Mouse (Mus musculus) spleen, adult 2 months (tissue): ENCODE measurements around the gene Tank. TPM values are rescaled to one million over a fixed set of nuclear protein-coding genes. Genes with fewer than 3 reads are reported as not detected.

Source experiments
- DNase-seq, 2 experiments: peaks; one replicate each; pipeline versions ENCODE4 v3.0.0 to v3.0.0-alpha.2; 2012 to 2021; ENCODE audit warnings: low spot score in 2 of 2, low read depth in 1 of 2
- H3K27ac ChIP-seq: fragments of 200-500 bp; 2 replicates; pipeline ENCODE4 v1.5.1; 2012; ENCODE audit warnings: low read length, inconsistent platforms; ENCODE audit not compliant: insufficient read depth
- H3K27me3 ChIP-seq: fragments of 200-500 bp; 2 replicates; pipeline ENCODE4 v1.6.1; 2012; ENCODE audit warnings: mild to moderate bottlenecking, moderate library complexity, low read length, inconsistent platforms; ENCODE audit not compliant: control insufficient read depth, insufficient read depth
- H3K36me3 ChIP-seq: fragments of 200-500 bp; 2 replicates; pipeline ENCODE4 v1.6.1; 2012; ENCODE audit warnings: mild to moderate bottlenecking, low read length, inconsistent platforms; ENCODE audit not compliant: control insufficient read depth, insufficient read depth
- H3K4me1 ChIP-seq: fragments of 200-500 bp; 2 replicates; pipeline ENCODE4 v1.6.1; 2011; ENCODE audit warnings: inconsistent platforms; ENCODE audit not compliant: control insufficient read depth, insufficient read depth, insufficient read length
- H3K4me3 ChIP-seq: fragments of 200-500 bp; 2 replicates; pipeline ENCODE4 v1.5.1; 2011; ENCODE audit warnings: mild to moderate bottlenecking, inconsistent platforms; ENCODE audit not compliant: insufficient read depth, insufficient read length; ENCODE audit errors: extremely low read depth
- CTCF ChIP-seq: fragments of 200-500 bp; IDR thresholded peaks from 2 replicates; pipeline ENCODE4 v1.5.1; 2011; ENCODE audit warnings: mild to moderate bottlenecking, inconsistent platforms; ENCODE audit not compliant: insufficient read depth, insufficient read length, insufficient replicate concordance; ENCODE audit errors: extremely low read depth
- POLR2A ChIP-seq: fragments of 200-500 bp; IDR thresholded peaks from 2 replicates; pipeline ENCODE4 v1.6.1; 2011; ENCODE audit warnings: low read depth, low read length, inconsistent platforms
- WGBS: fragments of 180-500 bp; shearing (Covaris S2); methylation state at CpG from one replicate; pipeline ENCODE4 v1.1.7; 2018; 5-methylcytosine and 5-hydroxymethylcytosine counted together
- polyA plus RNA-seq: library from polyadenylated mRNA; depleted of rRNA; stranded (reverse); fragments of >200 nt; gene quantifications from 2 replicates; pipeline ENCODE4 v1.2.3, GENCODE M21; 2012

Tank gene
- polyA plus RNA-seq, 1 experiment = 7.3 TPM

DNA sequence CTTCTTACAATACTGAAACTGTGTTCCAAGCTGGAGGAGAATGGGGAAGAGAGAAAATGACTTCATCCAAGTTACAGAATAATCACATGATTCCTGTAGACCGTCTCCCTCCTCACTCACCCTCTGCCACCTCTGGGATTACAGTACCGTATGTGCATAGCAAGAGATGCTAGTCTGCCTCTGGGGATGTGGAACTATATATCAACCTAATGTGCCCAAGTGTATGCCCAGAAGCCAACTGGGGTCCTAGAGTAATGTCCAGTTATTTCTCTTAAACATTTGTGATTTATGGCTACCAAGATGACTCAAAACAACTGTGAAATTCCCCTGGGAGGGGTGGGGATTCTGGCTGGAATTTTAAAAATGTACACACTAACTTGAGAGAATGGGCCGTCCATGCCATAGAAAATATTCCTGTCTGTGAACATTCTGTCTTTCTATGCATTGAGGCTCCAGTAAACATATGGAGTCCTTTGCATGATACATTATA lies 1.2 kb downstream of the Tank start:
- Histone ChIP-seq H3K4me1 (peaks cover 8% of the 10 kb centered on the region; the same call in 1 of the 2 replicates), H3K27ac (peak overlapping the region; percentile 13; the same call in 1 of the 2 replicates), H3K36me3 (no peaks in the 10 kb centered on the region), H3K27me3 (no peaks in the 10 kb centered on the region), H3K4me3 (peak overlapping the region; percentile 38)
- no peak for DNase-seq
- TF ChIP-seq CTCF (no peak), POLR2A (no peak)
- WGBS = 58% methylated on average over 3 of the region's 3 CpGs

DNA sequence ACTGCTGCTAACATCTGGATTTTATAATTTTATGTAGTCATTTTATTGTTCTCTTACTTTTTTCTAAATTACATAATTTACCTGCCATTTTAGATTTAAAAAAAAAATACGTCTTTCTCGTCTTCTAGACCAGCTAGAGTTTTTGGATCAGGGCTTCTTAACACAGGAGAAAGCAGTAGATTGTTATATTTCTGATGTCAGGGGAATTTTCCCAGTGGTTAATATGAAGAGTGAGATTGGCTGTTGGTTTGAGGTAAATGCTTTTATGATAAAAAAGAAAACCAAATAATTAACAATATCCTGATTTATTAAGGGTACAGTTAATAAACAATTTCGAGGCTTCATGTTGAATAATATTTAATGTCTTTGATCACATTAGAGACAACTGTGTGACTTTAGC lies 1.7 kb downstream of the Tank start:
- DNase-seq = no peak
- no peak for TF ChIP-seq POLR2A
- no peak for TF ChIP-seq CTCF
- 0 out of 2 replicates have a peak overlapping the region, but pooled peaks have one; percentile 38 for H3K4me3 ChIP-seq
- H3K36me3 ChIP-seq = no peaks in the 10 kb centered on the region; the same call in 1 of the 2 replicates
- H3K4me1 ChIP-seq = peaks cover 8% of the 10 kb centered on the region; the same call in 1 of the 2 replicates
- H3K27ac ChIP-seq = peak overlapping the region; percentile 13; the same call in 1 of the 2 replicates
- 79% methylated on average over 3 of the region's 3 CpGs for WGBS
- no peaks in the 10 kb centered on the region for H3K27me3 ChIP-seq

- H3K27ac ChIP-seq = no peak overlapping the region
- no peak for DNase-seq
- H3K4me3 ChIP-seq = no peak overlapping the region
- H3K36me3 ChIP-seq = no peaks in the 10 kb centered on the region; the same call in 1 of the 2 replicates
- TF ChIP-seq POLR2A (no peak), CTCF (no peak)
- no peaks in the 10 kb centered on the region for H3K27me3 ChIP-seq
- WGBS = 81% methylated on average over 10 of the region's 10 CpGs
- peaks cover 8% of the 10 kb centered on the region; the same call in 1 of the 2 replicates for H3K4me1 ChIP-seq
Measured at GRCm38 (mm10) chr2:61580555-61581080, 2.2 kb downstream of the Tank start.

GRCm38 (mm10) chr2:61582578-61583315 lies 4.4 kb downstream of the Tank start:
- H3K36me3 ChIP-seq = peaks cover 2% of the 10 kb centered on the region; the same call in 1 of the 2 replicates
- H3K4me3 ChIP-seq = no peak overlapping the region
- no peaks in the 10 kb centered on the region for H3K27me3 ChIP-seq
- H3K4me1 ChIP-seq = peaks cover 5% of the 10 kb centered on the region; the same call in 1 of the 2 replicates
- H3K27ac ChIP-seq = peak overlapping the region; percentile 23; the same call in 1 of the 2 replicates
- TF ChIP-seq POLR2A (no peak), CTCF (no peak)
- 73% methylated on average over 5 of the region's 5 CpGs for WGBS
- DNase-seq = no peak

DNA sequence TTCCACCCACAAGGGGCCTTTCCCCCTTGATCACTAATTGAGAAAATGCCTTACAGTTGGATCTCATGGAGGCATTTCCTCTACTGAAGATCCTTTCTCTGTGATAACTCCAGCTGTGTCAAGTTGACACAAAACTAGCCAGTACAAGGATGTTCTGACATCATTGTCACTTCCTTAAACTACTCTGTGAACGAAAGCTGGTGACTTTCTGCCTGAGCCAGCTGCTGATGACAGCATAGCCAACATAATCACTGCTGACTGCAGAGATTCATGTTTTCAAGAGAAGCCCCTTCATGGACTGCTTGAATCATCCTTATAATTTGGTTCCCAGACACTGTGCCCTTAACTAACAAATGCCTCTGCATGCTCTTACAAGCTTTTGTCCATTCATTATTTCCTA lies 7.1 kb downstream of the Tank start:
- no peak for TF ChIP-seq CTCF
- TF ChIP-seq POLR2A = no peak
- no peak for DNase-seq
- Histone ChIP-seq H3K27me3 (no peaks in the 10 kb centered on the region), H3K4me1 (peaks cover 4% of the 10 kb centered on the region; the same call in 1 of the 2 replicates), H3K4me3 (no peak overlapping the region), H3K27ac (no peak overlapping the region), H3K36me3 (peaks cover 2% of the 10 kb centered on the region; the same call in 1 of the 2 replicates)
- 16% methylated on average over 1 of the region's 1 CpGs for WGBS

DNA sequence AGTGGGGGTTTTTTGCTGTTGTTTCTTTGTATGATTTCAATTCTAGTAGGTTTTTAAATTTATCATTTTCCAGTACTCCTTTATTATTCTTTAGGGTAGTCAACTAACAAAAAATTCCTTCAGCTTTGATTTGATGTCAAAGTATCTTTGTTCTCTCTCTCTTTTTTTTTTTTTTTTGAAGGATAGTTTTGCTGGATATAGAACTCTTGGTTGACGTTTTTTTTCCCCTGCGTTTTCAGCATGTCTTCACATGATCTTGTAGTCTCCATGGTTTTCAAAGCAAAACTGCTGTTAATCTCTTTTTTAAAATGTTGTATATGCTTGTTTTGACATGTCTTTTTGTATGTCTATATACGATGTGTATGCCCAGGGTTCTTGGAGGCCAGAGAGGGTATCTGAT lies 7.8 kb downstream of the Tank start:
- Histone ChIP-seq H3K27ac (no peak overlapping the region), H3K27me3 (no peaks in the 10 kb centered on the region), H3K36me3 (peaks cover 2% of the 10 kb centered on the region; the same call in 1 of the 2 replicates), H3K4me1 (peaks cover 4% of the 10 kb centered on the region; the same call in 1 of the 2 replicates), H3K4me3 (no peak overlapping the region)
- no peak for DNase-seq
- WGBS = 93% methylated on average over 3 of the region's 3 CpGs
- TF ChIP-seq CTCF (no peak), POLR2A (no peak)
